Mouse (Mus musculus) G1E (cell line): Measurements from ENCODE around the gene Gm42878. TPM values are rescaled to one million over a fixed set of nuclear protein-coding genes. Genes with fewer than 3 reads are reported as not detected.

Experiments
- ATAC-seq: 2 replicates; pipeline ENCODE4 v1.8.0; 2016; ENCODE audit warnings: mild to moderate bottlenecking; ENCODE audit not compliant: insufficient number of reproducible peaks, poor library complexity, low FRiP score, severe bottlenecking; ENCODE audit errors: extremely low read depth
- DNase-seq: peaks from one replicate; pipeline ENCODE4 v3.0.0; 2012; ENCODE audit warnings: low spot score
- H3K27me3 ChIP-seq: 2 replicates; pipeline ENCODE4 v1.6.1; 2012; ENCODE audit warnings: mild to moderate bottlenecking, low read length, inconsistent platforms; ENCODE audit not compliant: insufficient read depth
- H3K36me3 ChIP-seq: replicated peaks from 2 replicates; pipeline ENCODE3; 2012; ENCODE audit warnings: mild to moderate bottlenecking, inconsistent platforms
- H3K4me1 ChIP-seq: 2 replicates; pipeline ENCODE4 v1.6.1; 2012; ENCODE audit warnings: low read depth, low read length, inconsistent platforms, mixed read lengths; ENCODE audit not compliant: insufficient read depth
- H3K4me3 ChIP-seq: 2 replicates; pipeline ENCODE4 v1.5.1; 2012; ENCODE audit warnings: low read depth, mild to moderate bottlenecking, inconsistent platforms, low read length, moderate library complexity, mixed read lengths
- H3K9me3 ChIP-seq: replicated peaks from 2 replicates; pipeline ENCODE4 v1.6.1; 2012; ENCODE audit warnings: inconsistent platforms
- CTCF ChIP-seq: IDR thresholded peaks from 2 replicates; pipeline ENCODE4 v1.5.1; 2012; ENCODE audit warnings: low read depth, low read length, inconsistent platforms, mixed read lengths
- GATA1 ChIP-seq: IDR thresholded peaks from 2 replicates; pipeline ENCODE4 v1.6.1; 2012; ENCODE audit warnings: borderline replicate concordance, low read length, inconsistent platforms, mixed read lengths
- GATA2 ChIP-seq: IDR thresholded peaks from 2 replicates; pipeline ENCODE4 v1.6.1; 2012; ENCODE audit warnings: low read depth, low read length, inconsistent platforms, borderline replicate concordance
- POLR2AphosphoS5 ChIP-seq: IDR thresholded peaks from 2 replicates; pipeline ENCODE4 v1.6.1; 2012; ENCODE audit warnings: low read depth, low read length, inconsistent platforms; ENCODE audit not compliant: insufficient replicate concordance
- TAL1 ChIP-seq: conservative IDR thresholded peaks from 2 replicates; pipeline ENCODE4 v1.6.1; 2012; ENCODE audit warnings: low read depth, low read length, inconsistent platforms, mixed read lengths
- polyA plus RNA-seq: library from polyadenylated mRNA; stranded (reverse); fragments of >175 nt; gene quantifications from 2 replicates; pipeline ENCODE4 v1.2.3, GENCODE M21; 2012
- total RNA-seq, 2 experiments: library from RNA; stranded (forward) in 1 of 2; stranded (reverse) in 1 of 2; fragments of 200-1000 nt in 1 of 2; fragments of >200 nt in 1 of 2; fragmentation: Nextera tagmentation in 1 of 2; gene quantifications; 2 replicates each; pipeline ENCODE4 v1.2.3; 2014 to 2017

Gene Gm42878
- total and polyA plus RNA-seq, 3 experiments, result not detected

- Histone ChIP-seq H3K36me3 (peaks cover 21% of the 10 kb centered on the region), H3K4me1 (peaks cover 25% of the 10 kb centered on the region)
- ATAC-seq, result no peak
Measured at GRCm38 (mm10) chr5:121581945-121582344, 36.7 kb upstream of the Gm42878 start.

DNA sequence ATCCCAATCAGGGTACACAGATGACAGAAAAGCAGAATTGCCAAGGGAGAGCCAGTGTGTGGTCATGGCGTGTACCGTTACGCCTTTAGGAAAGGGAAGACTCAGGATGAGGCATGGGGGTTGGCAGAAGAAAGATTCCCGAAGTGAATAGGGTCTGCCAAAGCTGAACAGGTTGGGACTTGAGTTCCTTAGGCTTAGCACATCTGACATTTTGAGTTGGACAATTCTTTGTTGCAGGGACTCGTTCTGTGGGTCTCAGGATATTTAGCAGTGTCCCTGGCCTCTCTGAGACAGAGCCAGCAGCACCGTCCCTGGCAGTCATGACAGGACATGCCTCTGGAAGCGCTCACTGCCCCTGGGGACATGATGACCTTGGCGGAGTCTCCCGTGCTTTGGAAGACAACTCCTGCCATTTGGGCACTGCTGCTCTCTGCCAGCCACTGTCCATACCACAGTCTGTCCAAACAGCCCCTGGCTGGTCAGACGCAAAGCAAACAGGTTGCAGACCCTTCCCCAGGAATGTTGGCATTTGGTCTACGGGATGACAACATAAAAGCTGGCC, 31.7 kb upstream of the Gm42878 start:
- peaks cover 3% of the 10 kb centered on the region for H3K4me1 ChIP-seq
- no peak overlapping the region for H3K4me3 ChIP-seq
- TF ChIP-seq GATA2, result no peak
- TF ChIP-seq TAL1, result no peak
- no peak for TF ChIP-seq POLR2AphosphoS5
- TF ChIP-seq CTCF, result no peak
- no peak for TF ChIP-seq GATA1
- peaks cover 10% of the 10 kb centered on the region for H3K27me3 ChIP-seq
- H3K9me3 ChIP-seq, result no peaks in the 10 kb centered on the region
- ATAC-seq, result no peak
- no peak for DNase-seq
- H3K36me3 ChIP-seq, result peaks cover 54% of the 10 kb centered on the region

More at GRCm38 (mm10) chr5:121581945-121582344, 36.7 kb upstream of the Gm42878 start:
- DNase-seq, result no peak
- TF ChIP-seq CTCF, result no peak
- no peak for TF ChIP-seq POLR2AphosphoS5
- TF ChIP-seq GATA1, result no peak
- TF ChIP-seq TAL1, result no peak
- TF ChIP-seq GATA2, result no peak
- Histone ChIP-seq H3K9me3 (no peaks in the 10 kb centered on the region), H3K27me3 (peaks cover 5% of the 10 kb centered on the region; the same call in 1 of the 2 replicates), H3K4me3 (no peak overlapping the region)

DNA sequence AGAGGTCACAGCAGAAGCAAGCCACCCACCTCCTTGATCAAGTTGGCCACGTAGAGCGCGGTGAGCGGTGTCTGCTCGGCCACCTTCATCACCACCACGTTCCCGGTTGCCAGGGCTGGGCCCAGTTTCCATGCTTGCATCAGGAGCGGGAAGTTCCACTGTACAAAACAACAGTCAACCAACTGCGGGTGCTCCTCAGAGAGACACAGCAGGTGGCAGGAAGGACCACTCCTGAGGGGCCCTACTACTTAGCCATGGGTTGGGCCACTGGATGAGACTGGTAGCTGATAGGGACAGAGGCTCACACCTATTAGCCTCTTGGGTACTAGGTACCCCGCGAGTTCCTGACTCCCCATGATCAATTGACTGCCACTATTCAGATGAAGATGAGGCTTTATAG, 30.6 kb upstream of the Gm42878 start:
- Histone ChIP-seq H3K27me3 (peaks cover 11% of the 10 kb centered on the region), H3K4me1 (no peaks in the 10 kb centered on the region), H3K9me3 (no peaks in the 10 kb centered on the region), H3K36me3 (peaks cover 64% of the 10 kb centered on the region), H3K4me3 (no peak overlapping the region)
- ATAC-seq, result no peak
- TF ChIP-seq CTCF, result no peak
- TF ChIP-seq GATA2, result no peak
- TF ChIP-seq POLR2AphosphoS5, result no peak
- no peak for TF ChIP-seq TAL1
- TF ChIP-seq GATA1, result no peak
- DNase-seq, result no peak

DNA sequence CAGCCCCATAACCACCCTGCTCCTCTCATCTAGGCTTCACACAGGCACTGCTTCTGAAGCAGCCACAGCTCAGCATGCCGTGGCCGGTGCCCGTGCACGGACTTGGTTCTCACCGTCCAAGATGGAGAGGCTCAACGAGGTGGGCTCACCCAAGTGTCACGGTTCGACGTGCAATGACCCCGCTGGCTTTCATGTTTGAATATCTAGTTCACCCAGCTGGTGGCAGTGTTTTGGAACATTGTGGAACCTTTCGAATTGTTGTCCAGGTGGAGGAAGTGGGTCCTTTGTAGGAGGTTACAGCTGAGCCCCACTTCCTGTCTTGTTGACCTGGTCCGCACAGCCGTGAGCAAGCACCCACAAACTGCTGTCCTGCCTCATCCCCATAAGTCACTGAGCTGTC, 28.9 kb upstream of the Gm42878 start:
- no peak for TF ChIP-seq CTCF
- TF ChIP-seq POLR2AphosphoS5, result no peak
- no peak for TF ChIP-seq GATA1
- TF ChIP-seq GATA2, result no peak
- no peak for TF ChIP-seq TAL1
- no peaks in the 10 kb centered on the region for H3K9me3 ChIP-seq
- H3K36me3 ChIP-seq, result peaks cover 66% of the 10 kb centered on the region
- DNase-seq, result no peak
- H3K27me3 ChIP-seq, result peaks cover 8% of the 10 kb centered on the region
- no peaks in the 10 kb centered on the region for H3K4me1 ChIP-seq
- no peak for ATAC-seq
- no peak overlapping the region for H3K4me3 ChIP-seq

- no peak for ATAC-seq
- Histone ChIP-seq H3K9me3 (no peaks in the 10 kb centered on the region), H3K36me3 (peaks cover 55% of the 10 kb centered on the region), H3K27me3 (peaks cover 15% of the 10 kb centered on the region), H3K4me1 (peaks cover 3% of the 10 kb centered on the region; the same call in 1 of the 2 replicates), H3K4me3 (no peak overlapping the region)
- no peak for DNase-seq
- TF ChIP-seq CTCF (no peak), GATA2 (no peak), POLR2AphosphoS5 (no peak), TAL1 (no peak), GATA1 (no peak)
Measured at GRCm38 (mm10) chr5:121570787-121571186, 25.5 kb upstream of the Gm42878 start.

DNA sequence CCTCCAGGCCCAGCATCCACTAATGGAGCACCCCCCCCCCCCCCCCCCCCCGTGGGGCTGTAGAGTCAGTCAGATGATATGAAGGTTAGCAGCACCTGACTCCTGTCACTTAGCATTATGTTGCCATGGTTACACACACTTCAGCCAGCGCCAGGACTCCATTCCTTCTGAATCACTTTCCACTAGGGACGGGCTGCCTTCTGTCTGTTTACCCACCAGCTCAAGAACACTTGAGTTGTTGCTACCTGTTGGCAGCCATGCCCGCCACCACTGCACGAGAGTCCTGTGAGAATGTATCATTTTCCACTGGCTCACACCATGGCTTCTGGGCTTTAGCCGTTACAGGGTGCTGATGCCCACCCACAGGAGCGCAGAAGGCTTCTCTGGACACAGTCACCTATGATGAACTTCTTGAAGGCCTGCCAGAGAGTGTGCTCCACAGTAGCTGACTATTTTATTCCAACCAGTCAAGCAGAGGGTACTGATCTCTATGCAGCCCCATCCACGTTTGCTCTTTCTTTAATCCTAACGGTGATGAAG, 24.7 kb upstream of the Gm42878 start:
- TF ChIP-seq TAL1 (no peak), CTCF (no peak), POLR2AphosphoS5 (no peak), GATA1 (no peak), GATA2 (no peak)
- peaks cover 49% of the 10 kb centered on the region for H3K36me3 ChIP-seq
- ATAC-seq, result no peak
- no peak for DNase-seq
- peaks cover 17% of the 10 kb centered on the region for H3K27me3 ChIP-seq
- no peaks in the 10 kb centered on the region for H3K9me3 ChIP-seq
- no peak overlapping the region for H3K4me3 ChIP-seq
- H3K4me1 ChIP-seq, result peaks cover 3% of the 10 kb centered on the region; the same call in 1 of the 2 replicates
